Mouse (Mus musculus): Measurements from ENCODE around the gene Ager.

Ager gene

DNA sequence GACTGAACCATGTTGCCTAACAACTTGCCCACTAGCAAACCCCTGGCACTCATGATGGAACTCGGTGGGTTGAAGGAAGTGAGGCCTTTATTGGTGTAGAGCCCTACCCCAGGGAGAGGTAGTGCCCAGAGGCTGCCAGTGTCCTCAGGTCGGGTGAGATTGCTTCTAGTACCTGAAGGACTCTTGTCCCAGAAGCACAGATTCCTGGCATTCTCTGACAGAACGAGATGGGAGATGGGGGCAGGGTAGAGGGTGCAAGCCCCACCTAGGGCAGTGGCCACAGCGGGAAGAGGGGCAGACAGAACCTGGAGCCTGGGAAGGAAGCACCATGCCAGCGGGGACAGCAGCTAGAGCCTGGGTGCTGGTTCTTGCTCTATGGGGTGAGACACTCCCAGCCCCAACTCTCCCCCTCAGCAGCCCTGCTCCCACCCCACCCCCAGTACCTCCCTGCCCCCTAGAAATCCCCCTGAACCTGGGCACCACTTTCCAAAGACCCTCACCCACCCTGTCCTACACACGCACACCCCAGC, at the start of gene Ager:
TSS of gene Ager (plus strand) at position 297 of the 530 bp plus-strand sequence.
- no peak for DNase-seq (ENCODE audit: low read depth, low spot score)

DNA sequence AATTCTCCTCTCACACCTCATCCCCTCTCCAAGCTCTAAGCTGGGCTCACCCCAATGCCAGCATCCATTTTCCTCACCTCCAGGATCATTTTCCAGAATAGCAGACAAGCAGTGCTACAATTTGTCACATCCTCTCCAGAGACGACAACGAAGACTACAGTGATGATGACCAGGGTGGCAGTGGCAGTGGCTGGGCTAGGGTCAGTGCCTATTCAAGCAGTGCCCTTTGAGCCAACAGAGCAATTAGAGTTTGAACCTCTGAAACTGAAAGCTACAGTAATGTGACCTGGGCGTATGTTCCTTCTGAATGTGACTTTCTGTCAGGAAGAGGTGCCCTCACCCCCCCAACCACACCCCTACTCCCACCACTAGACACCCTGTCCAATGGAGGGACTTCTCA, 48.5 kb upstream of the Ager start:
- DNase-seq (ENCODE audit: low read depth, low spot score): no peak

DNA sequence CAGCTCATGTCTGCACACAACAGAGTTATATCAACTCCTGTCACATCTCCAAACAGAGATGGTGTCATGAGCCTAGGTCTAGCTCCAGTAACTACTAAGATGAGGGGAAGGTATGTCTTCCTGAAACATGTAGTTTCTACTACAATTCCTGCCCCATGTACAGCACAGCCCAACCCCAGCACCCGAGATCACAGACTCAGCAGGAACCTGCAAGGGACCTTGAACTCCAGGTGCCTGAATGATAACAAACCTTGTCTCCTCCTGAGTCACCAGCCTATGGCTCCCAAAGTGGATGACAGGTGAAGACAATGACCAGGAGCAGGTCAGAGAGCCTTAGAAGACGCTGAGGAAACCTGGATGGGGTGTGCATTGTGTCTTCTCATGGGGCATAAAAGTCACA, 47.8 kb upstream of the Ager start:
- DNase-seq (ENCODE audit: low read depth, low spot score): no peak

DNA sequence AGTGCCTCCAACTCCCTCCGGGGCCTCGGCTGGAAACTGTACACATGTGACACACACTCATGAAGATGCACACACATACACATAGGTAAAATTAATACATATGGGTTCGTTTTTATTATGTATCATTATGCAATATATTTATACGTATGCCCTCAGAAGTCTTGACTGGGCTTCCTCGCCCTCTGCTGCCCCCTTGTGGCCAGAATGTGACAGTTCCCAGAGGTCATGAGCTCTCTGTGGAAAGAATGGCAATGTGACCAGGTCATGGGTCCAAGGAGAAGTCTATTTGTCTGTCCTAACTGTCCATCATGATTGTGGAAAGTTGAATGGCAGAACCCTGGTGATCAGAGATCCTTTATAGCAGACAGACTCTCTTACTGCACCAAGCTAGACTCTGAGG, 42.2 kb upstream of the Ager start:
- peak; percentile 70 for DNase-seq (ENCODE audit: low read depth, low spot score)

DNA sequence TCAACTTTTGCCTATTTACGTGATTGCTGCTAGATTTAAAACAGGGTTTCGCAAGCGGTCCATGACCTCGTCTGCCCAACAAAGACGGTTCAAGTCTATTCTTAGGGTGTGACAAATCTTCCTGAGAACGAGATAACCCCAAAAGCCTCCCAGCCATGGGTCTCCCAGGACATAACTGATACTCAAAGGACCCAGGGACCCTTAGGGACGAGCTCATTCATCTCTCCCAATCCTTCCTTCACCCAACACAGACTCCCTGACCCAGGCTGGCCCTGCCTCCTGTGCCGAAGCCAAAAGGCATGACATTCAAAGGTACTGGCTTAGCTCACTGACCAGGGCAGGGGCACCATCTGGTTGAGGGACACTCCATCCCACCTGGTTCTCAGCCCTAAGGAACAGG, 41.3 kb upstream of the Ager start:
- no peak for DNase-seq (ENCODE audit: low read depth, low spot score)

DNA sequence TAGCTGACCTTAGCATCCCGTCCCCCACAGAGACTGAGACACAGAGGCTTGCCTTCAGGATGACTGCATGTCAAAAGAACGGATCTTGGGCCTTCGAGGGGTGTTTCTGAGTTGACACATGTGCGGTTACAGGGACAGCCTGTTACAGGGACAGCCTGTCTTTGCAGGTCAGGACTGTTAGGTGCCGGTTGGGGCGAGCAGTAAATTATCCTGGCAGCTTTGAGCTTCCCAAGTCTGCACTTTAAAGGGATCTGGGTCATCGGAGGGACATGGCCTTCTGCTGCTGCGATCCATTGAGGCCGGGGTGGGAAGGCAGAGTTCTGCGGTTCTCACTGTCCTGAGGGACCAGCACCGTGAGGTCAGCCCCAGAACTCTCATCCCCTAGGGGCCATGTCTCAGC, 40.3 kb upstream of the Ager start:
- no peak for DNase-seq (ENCODE audit: low read depth, low spot score)

DNA sequence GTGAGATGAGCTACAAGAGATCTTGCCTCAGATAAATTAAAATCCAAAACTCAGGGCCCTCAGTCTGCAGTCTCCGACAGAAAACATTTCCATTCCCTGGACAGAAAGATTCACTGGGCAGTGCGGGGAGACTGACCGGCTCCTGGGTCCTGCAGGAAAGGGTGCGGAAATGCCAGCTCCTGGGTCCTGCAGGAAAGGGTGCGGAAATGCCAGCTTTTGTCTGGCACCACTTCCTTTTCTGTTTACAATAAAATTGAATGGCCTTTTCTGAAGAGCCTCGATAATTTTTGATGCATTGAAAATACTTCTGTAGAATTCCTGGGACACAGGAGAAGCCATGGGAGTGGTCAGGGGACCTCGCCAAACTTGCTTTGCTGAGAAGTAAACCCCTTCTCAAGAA, 38.5 kb upstream of the Ager start:
- DNase-seq (ENCODE audit: low read depth, low spot score): no peak

DNA sequence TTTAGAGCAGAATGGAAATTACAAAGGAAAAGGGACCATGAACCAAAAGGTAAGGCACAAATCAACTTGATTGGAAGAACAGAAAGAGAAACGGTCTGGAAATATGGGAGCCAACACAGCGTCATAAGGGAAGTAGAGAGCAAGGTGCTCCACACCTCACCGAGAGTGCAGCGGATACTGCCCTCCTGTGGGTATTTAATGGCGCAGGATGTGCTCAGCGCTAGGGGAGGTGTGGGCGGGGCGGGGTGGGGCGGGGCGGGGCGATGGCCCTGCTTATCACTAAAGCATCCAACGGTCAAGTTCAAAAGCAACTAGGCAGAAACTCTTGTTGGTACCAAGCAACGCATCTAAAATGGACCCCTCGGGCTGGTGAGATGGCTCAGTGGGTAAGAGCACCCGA, 37.8 kb upstream of the Ager start:
- DNase-seq (ENCODE audit: low read depth, low spot score): peak; percentile 41

DNA sequence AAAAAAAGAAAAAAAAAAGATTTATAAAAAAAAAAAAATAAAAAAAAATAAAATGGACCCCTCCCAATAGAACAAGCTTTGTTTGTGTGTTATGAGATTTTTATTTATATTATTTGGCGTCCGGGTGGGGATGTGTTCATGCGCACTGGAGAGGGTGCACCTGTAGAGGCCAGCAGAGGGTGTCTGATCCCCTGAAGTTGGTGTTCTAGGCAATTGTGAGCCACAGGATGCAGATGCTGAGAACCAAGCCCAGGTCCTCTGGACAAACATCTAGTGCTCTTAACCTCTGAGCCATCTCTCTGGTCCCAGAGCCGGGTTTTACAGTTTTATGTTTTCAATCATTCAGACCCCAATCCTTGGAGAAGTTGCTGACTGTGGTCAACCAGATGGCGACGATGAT, 37.2 kb upstream of the Ager start:
- no peak for DNase-seq (ENCODE audit: low read depth, low spot score)

DNA sequence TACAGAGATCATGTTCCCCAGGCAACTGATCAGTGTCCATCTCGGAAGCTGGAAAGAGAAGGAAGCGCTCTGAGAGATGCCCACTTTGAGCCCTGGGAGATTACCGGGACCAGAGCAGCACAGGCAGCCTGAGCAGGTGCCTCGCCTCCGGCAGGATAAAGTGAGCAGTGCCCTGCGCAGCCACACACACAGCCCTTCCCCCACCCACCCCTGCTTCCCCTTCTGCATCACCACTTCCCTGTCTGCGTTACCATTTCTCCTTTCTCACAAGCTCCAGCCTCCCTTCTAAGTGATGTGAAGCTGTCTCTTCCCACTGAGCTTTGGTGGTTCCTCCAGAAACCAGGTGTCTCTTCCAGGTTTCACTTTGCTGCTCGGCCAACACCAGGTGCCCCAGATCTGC, 36.5 kb upstream of the Ager start:
- no peak for DNase-seq (ENCODE audit: low read depth, low spot score)

DNA sequence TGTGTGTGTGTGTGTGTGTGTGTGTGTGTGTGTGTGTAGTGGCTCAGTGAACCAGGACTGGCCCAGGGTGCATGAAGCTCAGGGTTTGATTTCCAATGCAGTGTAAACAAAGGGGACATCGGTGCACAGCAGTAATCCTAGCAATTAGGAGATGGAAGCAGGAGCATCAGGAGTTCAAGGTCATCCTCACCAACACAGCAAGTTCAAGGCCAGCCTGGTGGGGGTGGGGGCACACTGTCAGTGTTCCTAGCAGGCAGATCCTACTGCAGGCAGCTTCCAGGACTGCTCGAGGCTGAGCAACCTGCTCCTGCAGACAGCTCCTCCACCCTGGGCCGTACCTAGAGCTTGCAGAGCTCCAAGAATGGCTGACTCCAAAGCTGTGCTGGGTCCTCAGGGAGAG, 35.1 kb upstream of the Ager start:
- no peak for DNase-seq (ENCODE audit: low read depth, low spot score)

DNA sequence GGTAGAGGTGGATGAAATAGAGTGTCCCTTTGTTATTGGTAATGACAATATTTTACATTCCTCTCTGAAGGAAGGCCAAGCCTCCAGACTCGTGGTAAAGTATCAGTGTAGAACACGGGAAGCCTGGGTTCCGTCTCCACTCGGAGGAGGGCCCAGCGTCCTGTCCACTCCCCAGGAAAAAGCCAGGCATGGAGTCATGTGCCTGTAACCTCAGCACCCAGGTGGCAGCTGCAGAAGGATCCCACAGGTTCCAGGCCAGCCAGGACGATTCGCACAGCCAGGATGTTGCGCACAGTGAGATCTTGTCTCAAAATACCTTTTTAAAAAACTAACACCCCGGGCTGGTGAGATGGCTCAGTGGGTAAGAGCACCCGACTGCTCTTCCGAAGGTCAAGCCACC, 34.3 kb upstream of the Ager start:
- DNase-seq (ENCODE audit: low read depth, low spot score): no peak

DNA sequence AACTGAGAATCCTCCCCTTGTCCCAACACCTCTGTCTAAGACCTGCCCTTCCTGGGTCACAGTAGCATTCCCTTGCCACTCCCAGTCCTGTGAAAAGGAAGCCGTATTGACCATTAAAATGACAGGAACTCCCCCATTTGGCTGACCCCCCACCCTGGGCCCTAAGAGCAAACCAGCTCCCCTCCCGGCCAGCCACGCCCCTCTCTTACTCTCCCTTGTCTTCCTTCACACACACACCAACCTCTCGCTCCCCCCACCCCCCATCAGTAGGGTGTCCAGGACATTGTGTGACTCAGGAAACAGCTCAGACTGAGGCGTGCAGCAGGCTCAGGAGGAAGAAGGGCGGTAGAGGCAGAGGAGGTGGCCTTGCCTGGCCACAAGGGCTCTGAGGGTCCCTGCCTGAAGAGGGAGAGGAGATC, 33.6 kb upstream of the Ager start, which contains the start of gene Notch4:
TSS of gene Notch4 (plus strand) at position 266 of the 419 bp plus-strand sequence.
- no peak for DNase-seq (ENCODE audit: low read depth, low spot score)

DNA sequence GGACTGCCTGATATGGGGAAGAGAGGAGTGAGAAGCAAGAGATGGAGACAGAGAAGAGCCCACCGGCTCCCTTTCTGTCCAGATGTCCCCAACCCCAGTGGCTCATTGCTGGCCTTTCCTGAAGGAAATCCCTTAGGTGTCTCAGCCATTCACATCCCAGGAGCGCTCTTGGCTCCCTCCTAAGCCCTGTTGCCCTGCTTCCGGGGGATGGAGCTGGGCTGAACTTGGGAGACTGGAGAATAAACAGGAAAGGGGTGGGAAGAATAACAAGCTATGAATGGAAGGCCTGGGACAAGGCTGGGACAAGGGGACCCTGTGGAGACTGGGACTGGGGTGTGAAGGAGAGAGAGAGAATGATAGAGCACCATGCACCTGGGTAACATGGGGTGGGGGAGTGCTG, 32.9 kb upstream of the Ager start:
- no peak for DNase-seq (ENCODE audit: low read depth, low spot score)

DNA sequence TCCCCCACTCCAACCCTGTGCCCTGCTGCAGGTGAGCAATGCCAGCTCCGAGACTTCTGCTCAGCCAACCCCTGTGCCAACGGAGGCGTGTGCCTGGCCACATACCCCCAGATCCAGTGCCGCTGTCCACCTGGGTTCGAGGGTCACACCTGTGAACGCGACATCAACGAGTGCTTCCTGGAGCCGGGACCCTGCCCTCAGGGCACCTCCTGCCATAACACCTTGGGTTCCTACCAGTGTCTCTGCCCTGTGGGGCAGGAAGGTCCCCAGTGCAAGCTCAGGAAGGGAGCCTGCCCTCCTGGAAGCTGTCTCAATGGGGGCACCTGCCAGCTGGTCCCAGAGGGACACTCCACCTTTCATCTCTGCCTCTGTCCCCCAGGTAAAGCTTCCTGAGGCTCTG, 30.4 kb upstream of the Ager start:
- DNase-seq (ENCODE audit: low read depth, low spot score): no peak

DNA sequence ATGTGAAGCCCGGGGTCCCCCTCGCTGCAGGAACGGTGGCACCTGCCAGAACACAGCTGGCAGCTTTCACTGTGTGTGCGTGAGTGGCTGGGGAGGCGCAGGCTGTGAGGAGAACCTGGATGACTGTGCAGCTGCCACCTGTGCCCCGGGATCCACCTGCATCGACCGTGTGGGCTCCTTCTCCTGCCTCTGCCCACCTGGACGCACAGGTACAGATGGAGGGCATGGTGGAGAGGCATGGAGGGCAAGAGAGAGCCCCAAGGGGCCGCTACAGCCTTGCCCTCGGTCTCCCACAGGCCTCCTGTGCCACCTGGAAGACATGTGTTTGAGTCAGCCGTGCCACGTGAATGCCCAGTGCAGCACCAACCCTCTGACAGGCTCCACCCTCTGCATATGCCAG, 29.2 kb upstream of the Ager start:
- DNase-seq (ENCODE audit: low read depth, low spot score): no peak

DNA sequence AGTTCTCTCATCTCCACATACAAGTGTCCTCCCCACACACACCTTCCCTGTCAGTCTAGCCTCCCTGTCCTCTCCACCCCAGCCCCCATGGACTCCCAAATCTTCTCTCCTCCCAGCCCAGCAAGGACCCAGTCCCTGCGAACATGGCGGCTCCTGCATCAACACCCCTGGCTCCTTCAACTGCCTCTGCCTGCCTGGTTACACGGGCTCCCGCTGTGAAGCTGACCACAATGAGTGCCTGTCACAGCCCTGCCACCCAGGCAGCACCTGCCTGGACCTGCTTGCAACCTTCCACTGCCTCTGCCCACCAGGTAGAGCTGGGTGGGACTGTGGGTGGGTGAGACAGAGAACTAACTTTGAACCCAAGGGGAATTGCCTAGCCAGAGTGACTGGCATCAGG, 27.7 kb upstream of the Ager start:
- no peak for DNase-seq (ENCODE audit: low read depth, low spot score)

DNA sequence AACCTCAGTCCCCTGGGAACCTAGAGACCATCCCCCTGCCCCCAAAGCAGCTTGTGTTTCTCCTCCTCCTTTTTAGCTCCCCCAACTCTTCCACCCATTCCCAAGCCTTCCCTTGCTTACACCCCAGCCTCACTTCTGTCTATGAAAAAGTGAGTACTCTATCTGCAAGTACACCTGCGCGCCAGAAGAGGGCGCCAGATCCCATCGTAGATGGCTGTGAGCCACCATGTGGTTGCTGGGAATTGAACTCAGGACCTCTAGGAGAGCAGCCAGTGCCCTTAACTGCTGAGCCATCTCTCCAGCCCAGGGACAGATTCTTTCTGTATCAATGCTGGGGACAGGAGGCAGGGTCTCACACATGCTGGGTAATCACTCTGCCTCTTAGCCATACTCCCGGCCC, 25.8 kb upstream of the Ager start:
- DNase-seq (ENCODE audit: low read depth, low spot score): peak; percentile 44

DNA sequence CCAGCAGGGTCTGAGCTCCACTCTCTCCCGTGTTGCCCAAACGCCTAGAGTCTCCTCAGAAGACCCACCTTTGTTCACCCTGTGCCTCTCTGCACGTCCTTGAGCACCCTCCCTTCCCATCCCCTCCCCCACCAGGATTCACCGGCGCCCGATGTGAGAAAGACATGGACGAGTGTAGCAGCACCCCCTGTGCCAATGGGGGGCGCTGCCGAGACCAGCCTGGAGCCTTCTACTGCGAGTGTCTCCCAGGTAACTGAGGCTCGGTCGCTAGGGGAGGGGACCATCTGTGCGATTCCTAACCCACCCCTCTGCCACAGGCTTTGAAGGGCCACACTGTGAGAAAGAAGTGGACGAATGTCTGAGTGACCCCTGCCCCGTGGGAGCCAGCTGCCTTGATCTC, 25.3 kb upstream of the Ager start:
- DNase-seq (ENCODE audit: low read depth, low spot score): no peak

DNA sequence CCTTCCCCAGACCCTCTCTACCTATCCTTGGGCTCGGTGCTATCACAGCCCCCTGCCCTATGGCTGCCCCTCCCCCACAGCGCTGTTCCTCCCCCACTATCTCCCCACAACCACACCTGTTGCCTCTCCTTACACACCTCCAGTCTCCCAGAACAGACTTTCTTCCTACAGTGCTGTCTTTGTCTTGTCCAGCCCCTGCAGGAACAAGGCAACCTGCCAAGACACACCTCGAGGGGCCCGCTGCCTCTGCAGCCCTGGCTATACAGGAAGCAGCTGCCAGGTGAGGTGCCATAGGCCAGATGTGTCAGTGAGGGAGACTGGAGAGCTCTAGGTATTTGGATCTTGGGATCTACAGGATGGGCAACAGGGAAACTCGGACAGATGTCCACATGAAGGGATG, 21.1 kb upstream of the Ager start:
- no peak for DNase-seq (ENCODE audit: low read depth, low spot score)

DNA sequence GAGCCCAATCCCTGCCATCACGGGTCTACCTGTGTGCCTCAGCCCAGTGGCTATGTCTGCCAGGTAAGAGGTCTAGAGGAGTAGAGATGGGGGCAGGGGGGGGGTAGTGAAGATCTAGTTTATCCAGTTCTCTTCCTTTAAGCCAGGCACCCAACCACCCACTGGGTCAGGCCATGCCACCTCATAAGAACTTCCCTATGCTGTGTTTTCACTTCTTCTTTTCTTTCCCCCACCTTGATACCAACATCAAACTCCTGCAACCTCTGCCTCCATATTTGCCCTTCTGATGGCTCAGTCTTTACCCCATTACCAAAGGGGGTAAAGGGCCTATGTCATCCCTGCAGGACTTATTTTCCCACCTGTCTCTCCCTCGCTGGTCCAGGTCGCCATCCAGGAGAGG, 19.6 kb upstream of the Ager start:
- no peak for DNase-seq (ENCODE audit: low read depth, low spot score)

DNA sequence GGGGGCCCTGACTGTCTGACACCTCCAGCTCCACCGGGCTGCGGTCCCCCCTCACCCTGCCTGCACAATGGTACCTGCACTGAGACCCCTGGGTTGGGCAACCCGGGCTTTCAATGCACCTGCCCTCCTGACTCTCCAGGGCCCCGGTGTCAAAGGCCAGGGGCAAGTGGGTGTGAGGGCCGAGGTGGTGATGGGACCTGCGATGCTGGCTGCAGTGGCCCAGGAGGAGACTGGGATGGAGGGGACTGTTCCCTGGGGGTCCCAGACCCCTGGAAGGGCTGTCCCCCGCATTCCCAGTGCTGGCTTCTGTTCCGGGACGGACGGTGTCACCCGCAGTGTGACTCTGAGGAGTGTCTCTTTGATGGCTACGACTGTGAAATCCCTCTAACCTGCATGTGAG, 15.1 kb upstream of the Ager start:
- DNase-seq (ENCODE audit: low read depth, low spot score): no peak

DNA sequence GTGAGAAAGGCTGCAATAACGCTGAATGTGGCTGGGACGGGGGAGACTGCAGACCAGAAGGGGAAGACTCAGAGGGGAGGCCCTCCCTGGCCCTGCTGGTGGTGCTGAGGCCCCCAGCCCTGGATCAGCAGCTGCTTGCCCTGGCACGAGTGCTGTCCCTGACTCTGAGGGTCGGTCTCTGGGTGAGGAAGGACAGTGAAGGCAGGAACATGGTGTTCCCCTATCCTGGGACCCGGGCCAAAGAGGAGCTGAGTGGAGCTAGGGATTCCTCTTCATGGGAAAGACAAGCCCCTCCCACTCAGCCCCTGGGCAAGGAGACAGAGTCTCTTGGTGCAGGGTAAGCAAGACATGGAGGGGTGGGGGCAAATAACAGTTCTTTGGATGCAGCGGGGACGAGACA, 14.3 kb upstream of the Ager start:
- no peak for DNase-seq (ENCODE audit: low read depth, low spot score)

DNA sequence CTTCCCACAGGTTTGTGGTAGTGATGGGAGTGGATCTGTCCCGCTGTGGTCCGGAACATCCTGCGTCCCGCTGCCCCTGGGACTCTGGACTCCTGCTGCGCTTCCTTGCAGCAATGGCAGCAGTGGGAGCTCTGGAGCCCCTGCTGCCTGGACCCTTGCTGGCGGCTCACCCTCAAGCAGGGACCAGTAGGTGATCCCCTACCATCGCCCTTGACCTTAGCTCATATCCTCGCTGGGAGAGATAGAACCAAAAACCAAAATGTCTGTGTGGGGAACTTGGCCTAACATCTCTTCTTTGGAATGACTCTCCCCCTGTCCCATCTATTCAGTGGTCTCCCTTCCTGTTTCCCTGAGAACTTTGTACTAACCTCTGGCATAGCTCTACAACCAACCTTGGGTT, 13.8 kb upstream of the Ager start:
- no peak for DNase-seq (ENCODE audit: low read depth, low spot score)

DNA sequence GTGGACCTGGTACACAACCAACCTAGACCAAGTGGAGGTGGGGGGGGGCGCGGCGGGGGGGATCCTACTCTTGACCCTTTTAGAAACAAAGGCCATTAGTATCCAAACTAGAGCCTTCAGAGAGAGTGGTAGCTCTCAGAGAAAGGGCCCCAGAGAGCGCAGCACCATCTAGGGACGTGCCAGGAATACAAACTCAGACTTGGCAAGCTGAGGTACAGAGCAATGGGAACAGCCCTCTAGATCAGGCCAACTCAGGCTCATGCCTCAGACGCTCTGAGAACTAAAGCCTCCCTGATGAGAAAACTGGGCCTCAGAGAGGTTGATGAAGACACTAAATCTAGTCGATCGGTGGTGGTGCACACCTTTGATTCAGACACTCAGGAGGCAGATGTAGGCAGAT, 12.5 kb upstream of the Ager start:
- DNase-seq (ENCODE audit: low read depth, low spot score): no peak
